Mouse (Mus musculus): Measurements from ENCODE around the gene Xrcc4. TPM values are rescaled to one million over a fixed set of nuclear protein-coding genes. Genes with fewer than 3 reads are reported as not detected.
"Not testable (repeated sequence)": the region's sequence is repeated elsewhere in the genome, so short reads cannot be mapped to it uniquely, and the experiment has no call there.

Xrcc4 gene
- polyA plus RNA-seq, 1 experiment from 2014 or later = 15.5 TPM

GRCm38 (mm10) chr13:89762339-89762738 is 327.1 kb downstream of the Xrcc4 start:
- no peaks in the 10 kb centered on the region for H3K9me3 ChIP-seq (ENCODE audit: control insufficient read depth, low read length)
- no peak overlapping the region for H3K4me3 ChIP-seq (replicated peaks; ENCODE audit: low read length)
- H3K9ac ChIP-seq (replicated peaks; ENCODE audit: low read depth, low read length) = no peak overlapping the region
- ATAC-seq = no peak
- no peak overlapping the region for H3K4me2 ChIP-seq (ENCODE audit: low read length)
- 72% methylated on average over 3 of the region's 3 CpGs for WGBS
- H3K36me3 ChIP-seq (ENCODE audit: control insufficient read depth, insufficient read depth) = no peaks in the 10 kb centered on the region
- no peak overlapping the region for H3K27ac ChIP-seq (ENCODE audit: low read length)
- no peaks in the 10 kb centered on the region for H3K27me3 ChIP-seq (replicated peaks; ENCODE audit: control insufficient read depth, insufficient read depth, low read length)
- H3K4me1 ChIP-seq (replicated peaks; ENCODE audit: control insufficient read depth, insufficient read depth, low read length) = no peaks in the 10 kb centered on the region

- ATAC-seq = no peak
- no peak overlapping the region for H3K27ac ChIP-seq (ENCODE audit: low read length)
- H3K9ac ChIP-seq (replicated peaks; ENCODE audit: low read depth, low read length) = no peak overlapping the region
- H3K27me3 ChIP-seq (replicated peaks; ENCODE audit: control insufficient read depth, insufficient read depth, low read length) = no peaks in the 10 kb centered on the region
- H3K36me3 ChIP-seq (ENCODE audit: control insufficient read depth, insufficient read depth) = no peaks in the 10 kb centered on the region
- no peaks in the 10 kb centered on the region for H3K4me1 ChIP-seq (replicated peaks; ENCODE audit: control insufficient read depth, insufficient read depth, low read length)
- no peaks in the 10 kb centered on the region for H3K9me3 ChIP-seq (ENCODE audit: control insufficient read depth, low read length)
- no peak overlapping the region for H3K4me3 ChIP-seq (replicated peaks; ENCODE audit: low read length)
- no peak overlapping the region for H3K4me2 ChIP-seq (ENCODE audit: low read length)
Measured at GRCm38 (mm10) chr13:89756347-89756746, 333.1 kb downstream of the Xrcc4 start.

- H3K4me2 ChIP-seq (ENCODE audit: low read length); ATAC-seq; H3K36me3 ChIP-seq (ENCODE audit: control insufficient read depth, insufficient read depth); H3K27ac ChIP-seq (ENCODE audit: low read length); H3K9me3 ChIP-seq (ENCODE audit: control insufficient read depth, low read length); H3K27me3 ChIP-seq (replicated peaks; ENCODE audit: control insufficient read depth, insufficient read depth, low read length); H3K4me3 ChIP-seq (replicated peaks; ENCODE audit: low read length); H3K9ac ChIP-seq (replicated peaks; ENCODE audit: low read depth, low read length); H3K4me1 ChIP-seq (replicated peaks; ENCODE audit: control insufficient read depth, insufficient read depth, low read length): not testable (repeated sequence)
- 20% methylated on average over 3 of the region's 3 CpGs for WGBS
Measured at GRCm38 (mm10) chr13:89750562-89750961, 338.8 kb downstream of the Xrcc4 start.

- H3K4me1 ChIP-seq (replicated peaks; ENCODE audit: control insufficient read depth, insufficient read depth, low read length) = peaks cover 17% of the 10 kb centered on the region
- peak overlapping the region; percentile 71 for H3K9ac ChIP-seq (replicated peaks; ENCODE audit: low read depth, low read length)
- WGBS = 11% methylated on average over 8 of the region's 8 CpGs
- H3K27me3 ChIP-seq (replicated peaks; ENCODE audit: control insufficient read depth, insufficient read depth, low read length) = 0 out of 2 replicates have a peak, but pooled peaks cover 4% of the 10 kb centered on the region
- peak overlapping the region; percentile 96 for H3K4me2 ChIP-seq (ENCODE audit: low read length)
- ATAC-seq = no peak
- H3K36me3 ChIP-seq (ENCODE audit: control insufficient read depth, insufficient read depth) = no peaks in the 10 kb centered on the region
- H3K4me3 ChIP-seq (replicated peaks; ENCODE audit: low read length) = peak overlapping the region; percentile 62
- H3K27ac ChIP-seq (ENCODE audit: low read length) = no peak overlapping the region
- H3K9me3 ChIP-seq (ENCODE audit: control insufficient read depth, low read length) = no peaks in the 10 kb centered on the region
Measured at GRCm38 (mm10) chr13:89743201-89743600, 346.2 kb downstream of the Xrcc4 start.

- H3K4me1 ChIP-seq (replicated peaks; ENCODE audit: control insufficient read depth, insufficient read depth, low read length) = peaks cover 20% of the 10 kb centered on the region
- H3K4me2 ChIP-seq (ENCODE audit: low read length) = peak overlapping the region; percentile 96
- peak overlapping the region; percentile 85 for H3K27ac ChIP-seq (ENCODE audit: low read length)
- H3K36me3 ChIP-seq (ENCODE audit: control insufficient read depth, insufficient read depth) = no peaks in the 10 kb centered on the region
- no peaks in the 10 kb centered on the region for H3K9me3 ChIP-seq (ENCODE audit: control insufficient read depth, low read length)
- ATAC-seq = no peak
- 0 out of 2 replicates have a peak, but pooled peaks cover 4% of the 10 kb centered on the region for H3K27me3 ChIP-seq (replicated peaks; ENCODE audit: control insufficient read depth, insufficient read depth, low read length)
- peak overlapping the region; percentile 71 for H3K9ac ChIP-seq (replicated peaks; ENCODE audit: low read depth, low read length)
- WGBS = 0% methylated on average over 15 of the region's 15 CpGs
- H3K4me3 ChIP-seq (replicated peaks; ENCODE audit: low read length) = peak overlapping the region; percentile 62
Measured at GRCm38 (mm10) chr13:89742686-89743200, 346.7 kb downstream of the Xrcc4 start.

GRCm38 (mm10) chr13:89741766-89742685 is 347.4 kb downstream of the Xrcc4 start, which contains the start of gene Vcan:
Gene Vcan, minus strand, starts transcription at chr13:89742509.
- H3K27ac ChIP-seq (ENCODE audit: low read length) = peak within 1 kb of the TSS; percentile 85
- H3K4me2 ChIP-seq (ENCODE audit: low read length) = peak within 1 kb of the TSS; percentile 96
- 0 out of 2 replicates have a peak, but pooled peaks cover 4% of the 10 kb centered on the region for H3K27me3 ChIP-seq (replicated peaks; ENCODE audit: control insufficient read depth, insufficient read depth, low read length)
- ATAC-seq = peak; percentile 68
- peak within 1 kb of the TSS; percentile 71 for H3K9ac ChIP-seq (replicated peaks; ENCODE audit: low read depth, low read length)
- peak within 1 kb of the TSS; percentile 62 for H3K4me3 ChIP-seq (replicated peaks; ENCODE audit: low read length)
- H3K9me3 ChIP-seq (ENCODE audit: control insufficient read depth, low read length) = no peaks in the 10 kb centered on the region
- no peaks in the 10 kb centered on the region for H3K36me3 ChIP-seq (ENCODE audit: control insufficient read depth, insufficient read depth)
- under 1% methylated on average over 40 of the region's 40 CpGs for WGBS
- peaks cover 23% of the 10 kb centered on the region for H3K4me1 ChIP-seq (replicated peaks; ENCODE audit: control insufficient read depth, insufficient read depth, low read length)

- H3K9me3 ChIP-seq (ENCODE audit: control insufficient read depth, low read length) = no peaks in the 10 kb centered on the region
- H3K4me3 ChIP-seq (replicated peaks; ENCODE audit: low read length) = peak overlapping the region; percentile 62
- peak overlapping the region; percentile 96 for H3K4me2 ChIP-seq (ENCODE audit: low read length)
- peaks cover 23% of the 10 kb centered on the region for H3K4me1 ChIP-seq (replicated peaks; ENCODE audit: control insufficient read depth, insufficient read depth, low read length)
- 0 out of 2 replicates have a peak, but pooled peaks cover 4% of the 10 kb centered on the region for H3K27me3 ChIP-seq (replicated peaks; ENCODE audit: control insufficient read depth, insufficient read depth, low read length)
- peak; percentile 36 for ATAC-seq
- no peaks in the 10 kb centered on the region for H3K36me3 ChIP-seq (ENCODE audit: control insufficient read depth, insufficient read depth)
- peak overlapping the region; percentile 85 for H3K27ac ChIP-seq (ENCODE audit: low read length)
- H3K9ac ChIP-seq (replicated peaks; ENCODE audit: low read depth, low read length) = peak overlapping the region; percentile 71
- 0% methylated on average over 14 of the region's 14 CpGs for WGBS
Measured at GRCm38 (mm10) chr13:89741116-89741551, 348.3 kb downstream of the Xrcc4 start.

- Histone ChIP-seq H3K27ac (ENCODE audit: low read length) (peak overlapping the region; percentile 85), H3K4me1 (replicated peaks; ENCODE audit: control insufficient read depth, insufficient read depth, low read length) (peaks cover 23% of the 10 kb centered on the region)
- 0% methylated on average over 33 of the region's 33 CpGs for WGBS
Measured at GRCm38 (mm10) chr13:89740243-89741115, 348.9 kb downstream of the Xrcc4 start.

More at GRCm38 (mm10) chr13:89740243-89741115, 348.9 kb downstream of the Xrcc4 start:
- peak; percentile 87 for ATAC-seq
- Histone ChIP-seq H3K27me3 (replicated peaks; ENCODE audit: control insufficient read depth, insufficient read depth, low read length) (0 out of 2 replicates have a peak, but pooled peaks cover 4% of the 10 kb centered on the region), H3K4me2 (ENCODE audit: low read length) (peak overlapping the region; percentile 96), H3K36me3 (ENCODE audit: control insufficient read depth, insufficient read depth) (no peaks in the 10 kb centered on the region), H3K9me3 (ENCODE audit: control insufficient read depth, low read length) (no peaks in the 10 kb centered on the region), H3K9ac (replicated peaks; ENCODE audit: low read depth, low read length) (peak overlapping the region; percentile 71), H3K4me3 (replicated peaks; ENCODE audit: low read length) (peak overlapping the region; percentile 62)

Data from forebrain, embryonic 16.5 days (tissue).